Mouse (Mus musculus): ENCODE data around the gene Kcnip1. TPM values are rescaled to one million over a fixed set of nuclear protein-coding genes. Genes with fewer than 3 reads are reported as not detected.

Kcnip1 gene
- total RNA-seq, 1 experiment from 2014 or later, result 4.2 TPM

DNA sequence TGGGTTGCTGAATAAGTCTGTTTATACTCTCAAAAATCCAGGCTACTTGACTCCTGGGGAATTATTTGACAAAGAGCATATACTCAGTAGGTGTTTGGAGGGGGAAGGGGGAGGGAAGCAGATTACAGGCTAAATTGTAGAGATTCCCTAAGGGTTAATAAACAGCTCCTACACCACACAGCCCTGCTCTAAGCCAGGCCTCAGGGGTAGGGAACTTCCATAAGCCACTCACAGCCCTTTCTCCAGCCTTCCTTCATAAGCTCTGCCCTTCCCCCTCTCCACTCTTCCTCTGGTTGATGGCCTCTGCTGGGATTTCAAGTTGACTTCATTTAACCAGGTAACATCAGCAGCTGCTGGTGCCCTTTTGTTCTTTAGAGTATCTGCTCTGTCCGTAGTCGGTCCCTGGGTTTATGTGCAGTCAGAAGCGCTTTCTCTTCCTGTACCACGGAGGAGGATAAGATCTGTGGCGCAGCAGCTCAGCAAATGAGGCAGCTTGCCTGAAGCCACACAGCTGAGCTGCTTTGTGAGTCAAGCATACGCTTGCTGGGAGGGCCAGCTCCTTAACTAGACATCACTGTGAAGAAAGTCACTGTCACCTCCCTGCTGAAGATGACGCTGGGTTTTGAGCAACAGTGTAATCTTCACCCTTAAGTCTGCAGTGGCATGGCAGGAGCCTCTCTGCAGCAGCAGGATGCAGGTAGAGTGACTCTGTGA is 54.2 kb downstream of the Kcnip1 start:
- no peak for DNase-seq

- no peak for DNase-seq
Observed at GRCm38 (mm10) chr11:33937641-33938040, 55.3 kb downstream of the Kcnip1 start.

DNA sequence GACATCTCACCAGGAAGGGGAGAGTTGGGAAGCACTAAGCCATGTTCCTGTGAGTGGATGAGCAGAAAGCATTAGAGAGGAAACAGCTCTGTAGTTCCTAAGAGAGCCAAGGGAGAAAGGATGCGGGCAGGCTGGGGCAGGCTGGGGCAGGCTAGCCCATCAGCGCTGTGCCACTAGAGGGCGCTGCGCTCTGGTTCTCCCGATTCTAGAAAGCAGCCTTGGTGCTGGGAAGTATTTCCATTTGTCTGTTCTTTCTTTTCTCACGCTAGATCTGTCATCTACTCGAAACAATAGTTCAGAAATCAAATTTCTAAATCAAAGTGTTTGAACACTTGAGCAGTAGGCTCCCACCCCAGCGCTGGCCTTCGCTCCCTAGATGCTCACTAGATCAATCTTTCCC is 58.7 kb downstream of the Kcnip1 start:
- no peak for DNase-seq

DNA sequence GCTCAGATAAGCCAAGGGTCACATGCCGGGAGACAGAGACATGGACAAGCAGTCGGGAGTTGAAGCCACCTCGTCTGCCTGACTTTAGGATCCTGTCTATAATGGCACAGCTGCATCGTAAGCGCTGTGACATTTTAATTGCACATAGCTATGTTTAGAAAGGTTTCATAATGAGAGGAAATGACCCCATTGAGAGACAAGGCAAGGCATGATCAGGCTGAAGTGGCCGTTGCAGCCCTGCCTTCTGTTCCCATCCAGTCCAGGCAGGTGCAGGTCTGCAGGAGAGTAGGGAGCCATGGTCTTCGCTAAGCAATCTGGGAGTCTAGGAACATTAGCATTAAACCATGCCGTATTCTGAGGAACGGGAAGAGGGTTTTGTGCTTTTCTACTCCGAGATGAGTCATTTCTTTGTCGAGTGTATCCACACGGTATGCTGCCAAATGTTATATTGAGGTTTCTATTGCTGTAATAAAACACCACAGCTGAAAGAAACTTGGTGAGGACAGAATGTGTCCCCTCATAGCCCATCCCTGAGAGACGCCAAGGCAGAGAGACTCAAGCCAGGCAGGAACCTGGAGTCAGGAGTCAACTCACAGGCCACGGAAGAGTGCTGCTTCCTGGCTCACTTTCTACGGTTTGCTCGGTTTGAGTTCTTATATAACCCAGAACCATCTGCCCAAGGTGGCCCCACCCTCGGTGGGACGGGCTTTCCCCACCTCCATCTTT is 60.4 kb downstream of the Kcnip1 start:
- no peak for DNase-seq

DNA sequence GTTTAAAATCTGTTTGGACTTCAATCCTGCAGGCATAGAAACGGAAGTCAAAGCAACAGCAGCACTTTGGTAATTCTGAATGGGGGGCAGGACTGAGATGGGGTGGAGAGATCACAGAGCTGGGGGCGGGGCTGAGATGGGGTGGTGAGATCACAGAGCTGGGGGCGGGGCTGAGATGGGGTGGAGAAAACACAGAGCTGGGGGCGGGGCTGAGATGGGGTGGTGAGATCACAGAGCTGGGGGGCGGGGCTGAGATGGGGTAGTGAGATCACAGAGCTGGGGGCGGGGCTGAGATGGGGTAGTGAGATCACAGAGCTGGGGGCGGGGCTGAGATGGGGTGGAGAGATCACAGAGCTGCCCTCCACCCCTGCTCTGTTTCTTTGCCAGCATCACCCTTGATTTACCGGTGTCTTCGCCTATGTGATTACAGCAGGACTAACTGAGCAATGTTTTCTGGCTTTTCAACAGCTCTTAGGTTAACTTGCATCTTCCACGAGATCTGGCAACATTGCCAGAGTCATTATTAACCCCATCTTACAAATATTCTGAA is 61.0 kb downstream of the Kcnip1 start:
- DNase-seq, result peak; percentile 14

- no peak for DNase-seq
Observed at GRCm38 (mm10) chr11:33929412-33929811, 63.5 kb downstream of the Kcnip1 start.

- peak; percentile 12 for DNase-seq
Observed at GRCm38 (mm10) chr11:33928658-33929057, 64.3 kb downstream of the Kcnip1 start.

DNA sequence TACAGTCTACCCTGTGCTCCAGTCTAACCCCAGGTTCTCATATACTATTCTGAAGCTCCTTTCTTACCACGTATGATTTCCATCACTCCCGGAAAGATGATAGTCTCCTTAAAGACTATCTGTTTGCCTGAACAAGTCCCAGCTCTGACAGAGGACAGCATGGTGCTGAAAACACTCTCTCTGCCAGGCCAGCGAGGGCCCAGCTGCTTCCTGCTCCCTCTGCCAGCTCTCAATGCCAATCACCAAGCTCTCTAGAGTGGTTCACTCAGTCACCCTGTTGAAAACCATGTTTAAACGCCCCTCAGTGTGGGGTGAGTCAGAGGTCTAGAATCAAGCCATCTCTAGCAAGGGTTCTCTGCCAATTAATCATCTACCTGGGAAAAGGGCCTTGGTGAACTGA is 65.1 kb downstream of the Kcnip1 start:
- no peak for DNase-seq

- DNase-seq, result no peak
Observed at GRCm38 (mm10) chr11:33927321-33927720, 65.6 kb downstream of the Kcnip1 start.

GRCm38 (mm10) chr11:33926551-33926950 is 66.4 kb downstream of the Kcnip1 start:
- DNase-seq, result no peak

DNA sequence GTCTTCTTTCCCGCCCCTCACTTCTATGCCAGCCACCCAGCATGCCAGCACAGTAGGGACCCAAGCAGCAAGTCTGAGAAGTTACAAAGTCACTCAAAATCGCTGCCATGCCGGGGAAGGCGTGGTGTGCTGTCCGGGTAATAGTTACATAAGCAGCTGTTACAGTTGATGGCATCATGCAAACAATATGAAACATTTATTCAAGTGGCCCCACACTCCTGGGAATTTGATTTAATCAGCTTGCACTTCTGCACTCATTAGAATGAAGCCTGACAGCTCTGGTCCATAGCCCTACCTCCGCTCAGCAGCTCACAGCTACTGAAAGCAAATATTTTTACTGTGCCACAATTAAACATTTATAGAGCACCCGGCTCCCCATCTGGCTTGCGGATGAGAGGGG is 67.2 kb downstream of the Kcnip1 start:
- no peak for DNase-seq

GRCm38 (mm10) chr11:33923031-33923430 is 69.9 kb downstream of the Kcnip1 start:
- no peak for DNase-seq

GRCm38 (mm10) chr11:33921451-33921850 is 71.5 kb downstream of the Kcnip1 start:
- no peak for DNase-seq

- no peak for DNase-seq
Observed at GRCm38 (mm10) chr11:33919826-33920225, 73.1 kb downstream of the Kcnip1 start.

GRCm38 (mm10) chr11:33918424-33918823 is 74.5 kb downstream of the Kcnip1 start:
- no peak for DNase-seq

DNA sequence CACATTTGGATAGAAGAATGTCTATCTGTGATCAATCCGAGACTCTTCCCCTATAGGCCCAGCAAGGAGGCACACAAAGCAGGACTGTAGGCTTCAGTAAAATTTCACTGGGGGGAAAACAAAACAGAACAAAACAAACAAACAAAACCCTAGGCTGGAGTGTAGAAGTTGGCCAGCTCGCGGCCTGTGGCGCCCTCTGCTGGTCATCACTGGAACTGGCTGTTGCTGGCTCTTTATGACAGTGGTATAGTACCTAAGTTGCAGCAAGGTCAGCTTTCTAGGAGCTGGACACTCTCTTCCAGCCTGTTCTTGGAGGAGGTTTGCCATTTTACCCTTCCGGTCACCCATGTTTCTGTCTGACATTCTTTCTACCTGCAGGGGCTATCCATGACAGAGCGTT is 75.4 kb downstream of the Kcnip1 start:
- DNase-seq, result peak; percentile 71

DNA sequence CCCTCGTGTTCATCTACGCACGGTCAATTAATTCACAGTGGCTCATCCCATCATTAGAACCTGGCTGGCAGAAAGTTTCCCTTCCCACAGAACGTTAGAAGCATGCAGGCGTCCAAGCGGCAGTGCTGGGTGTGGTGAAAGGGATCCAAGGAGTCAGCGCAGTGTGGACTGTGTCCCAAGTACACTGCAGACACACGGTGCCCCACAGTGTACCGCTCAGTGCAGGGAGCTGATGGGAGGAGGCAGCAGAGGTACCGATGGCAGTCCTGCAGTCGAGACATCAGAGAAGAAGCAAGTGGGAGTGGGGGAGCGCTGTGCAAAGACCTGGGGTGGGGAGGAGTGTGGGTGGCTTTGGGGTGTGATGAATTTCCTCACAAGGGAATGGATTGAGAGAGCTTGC is 78.7 kb downstream of the Kcnip1 start:
- DNase-seq, result no peak

DNA sequence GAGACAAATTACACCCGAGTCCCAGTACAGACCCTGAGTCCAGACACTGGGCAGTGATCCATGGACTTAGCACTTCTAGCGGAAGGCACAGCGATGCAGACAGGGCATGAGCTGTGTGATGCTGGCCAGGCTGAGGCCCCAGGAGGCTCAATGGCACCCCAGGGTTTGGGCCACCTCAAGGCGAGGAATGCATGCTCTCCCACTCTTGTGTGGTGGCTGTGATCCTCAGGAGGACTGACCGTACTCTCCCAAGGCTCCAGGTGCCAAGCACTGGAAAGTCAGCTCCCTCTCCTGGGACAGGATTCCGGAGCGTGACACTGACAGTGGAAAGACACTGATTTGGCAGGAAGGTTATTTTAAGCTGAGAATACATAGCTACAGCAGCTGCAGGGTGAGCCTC is 79.9 kb downstream of the Kcnip1 start:
- DNase-seq, result no peak

DNA sequence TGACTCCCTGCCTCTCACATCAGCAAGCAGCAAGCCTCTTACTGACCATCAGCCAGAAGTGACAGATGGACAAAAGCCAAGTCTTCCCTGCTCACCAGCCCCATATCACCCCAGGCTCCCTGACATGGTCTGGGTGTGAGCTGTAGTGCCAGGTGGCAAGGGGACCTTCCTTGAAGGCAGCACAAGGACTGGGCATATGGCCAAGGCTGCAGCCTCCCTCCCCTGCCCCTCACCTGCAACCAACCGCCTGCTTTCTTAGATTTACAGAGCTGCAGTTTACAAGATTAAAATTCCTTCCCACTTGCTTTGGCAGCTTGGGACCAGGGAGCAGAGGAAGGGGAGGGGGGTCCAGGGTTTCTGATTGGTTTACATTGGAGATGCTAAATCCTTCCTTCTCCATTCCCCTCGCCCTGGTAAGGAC is 80.8 kb downstream of the Kcnip1 start:
- DNase-seq, result no peak

GRCm38 (mm10) chr11:33910982-33911381 is 82.0 kb downstream of the Kcnip1 start:
- DNase-seq, result no peak

DNA sequence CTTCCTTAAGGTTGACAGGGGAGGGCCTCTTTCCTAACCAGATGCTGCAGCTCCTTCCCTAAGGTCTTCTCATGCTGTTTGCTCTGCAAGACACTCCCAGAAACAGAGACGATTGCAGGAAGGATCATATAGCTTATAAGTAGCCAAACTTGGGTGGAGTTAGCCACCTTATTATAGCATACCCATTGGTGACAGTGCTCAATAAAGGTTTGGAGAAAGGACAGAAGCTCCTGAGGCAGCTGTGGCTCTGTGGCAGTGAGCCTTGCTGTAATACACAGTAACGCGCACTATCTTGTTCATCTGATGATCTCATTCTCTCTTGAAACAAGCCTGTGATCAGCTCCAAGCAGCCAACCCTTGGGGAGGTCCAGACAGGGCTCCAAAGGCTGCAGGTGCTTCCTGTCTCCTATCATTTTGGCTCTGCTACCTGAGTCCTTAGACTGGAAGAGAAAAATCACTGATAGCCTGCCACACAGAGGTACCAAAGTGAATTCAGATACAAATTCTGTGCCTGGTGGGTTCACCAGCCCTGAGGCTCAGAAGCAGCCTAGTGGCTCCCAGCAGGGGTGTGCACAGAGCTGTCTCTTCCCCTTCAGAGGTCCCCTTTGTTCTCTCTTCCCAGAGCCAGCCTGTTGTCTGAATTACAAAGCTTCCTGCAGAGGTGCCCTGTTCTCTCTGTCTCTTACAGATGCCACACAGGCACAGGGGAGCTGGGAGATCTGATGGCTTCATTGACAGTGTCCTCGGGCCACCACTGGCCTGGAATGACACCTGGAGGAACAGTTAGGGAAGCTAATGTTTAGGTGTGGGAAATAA is 84.4 kb downstream of the Kcnip1 start:
- DNase-seq, result no peak

- no peak for DNase-seq
Observed at GRCm38 (mm10) chr11:33903494-33903893, 89.5 kb downstream of the Kcnip1 start.

DNA sequence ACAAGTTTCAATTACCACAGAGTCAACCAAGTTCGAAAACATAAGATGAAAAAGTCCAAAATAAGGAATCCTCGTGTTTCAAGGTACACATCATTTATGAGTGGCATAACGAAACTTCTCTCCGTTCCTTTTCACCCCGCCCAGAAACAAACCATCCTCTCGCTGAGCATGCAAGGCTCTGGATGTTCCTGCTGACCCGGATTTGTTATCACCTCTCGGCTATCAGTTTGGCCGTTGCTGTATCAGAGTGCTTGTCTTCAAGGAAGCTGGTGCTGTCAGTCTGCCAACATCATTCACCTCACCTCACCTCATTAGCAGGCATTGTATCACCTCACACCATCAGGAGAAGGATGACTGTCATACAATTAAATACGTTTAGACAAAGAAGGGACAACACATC is 90.6 kb downstream of the Kcnip1 start:
- no peak for DNase-seq

All from adrenal gland, postnatal 25 days (tissue).